Mouse (Mus musculus) CH12.LX (cell line): ENCODE results near the gene Sept9. TPM values are rescaled to one million over a fixed set of nuclear protein-coding genes. Genes with fewer than 3 reads are reported as not detected.

ENCODE experiments used
- DNase-seq: peaks from one replicate; pipeline ENCODE4 v3.0.0-alpha.2; 2013; ENCODE audit errors: extremely low read depth
- H3K27ac ChIP-seq: 2 replicates; pipeline ENCODE4 v1.5.1; 2012; ENCODE audit warnings: low read depth, mild to moderate bottlenecking, control low read depth, moderate library complexity; ENCODE audit not compliant: insufficient read depth
- H3K27me3 ChIP-seq: replicated peaks from 2 replicates; pipeline ENCODE3; 2012; ENCODE audit warnings: inconsistent platforms
- H3K36me3 ChIP-seq, 2 experiments: replicated peaks in 1 of 2; 2 replicates each; pipeline versions ENCODE3 to v1.6.1; 2012; ENCODE audit warnings: inconsistent platforms in 1 of 2, low read length in 1 of 2, mild to moderate bottlenecking in 1 of 2, mixed read lengths in 1 of 2, moderate library complexity in 1 of 2; ENCODE audit not compliant: control insufficient read depth in 1 of 2, insufficient read depth in 1 of 2
- H3K4me1 ChIP-seq, 2 experiments: 2 replicates each; pipeline ENCODE4 v1.6.1; 2012; ENCODE audit warnings: inconsistent platforms in 1 of 2, moderate library complexity in 1 of 2; ENCODE audit not compliant: insufficient read depth in 2 of 2, control insufficient read depth in 1 of 2
- H3K4me2 ChIP-seq: 2 replicates; pipeline ENCODE4 v1.6.1; 2012; ENCODE audit warnings: low read depth, mild to moderate bottlenecking, control low read depth; ENCODE audit not compliant: poor library complexity, insufficient read depth, severe bottlenecking
- H3K4me3 ChIP-seq, 3 experiments: fragments of 150-350 bp in 1 of 3; sonication (generic) in 1 of 3; replicated peaks in 1 of 3; 2 replicates each; pipeline versions ENCODE3 to v1.5.1; 2011 to 2012; ENCODE audit warnings: low read depth in 2 of 3, low read length in 2 of 3, mild to moderate bottlenecking in 2 of 3, moderate library complexity in 2 of 3, control low read depth in 1 of 3, improper control_type of control experiment in 1 of 3, inconsistent platforms in 1 of 3, mixed read lengths in 1 of 3; ENCODE audit not compliant: poor library complexity in 1 of 3
- H3K79me2 ChIP-seq: replicated peaks from 2 replicates; pipeline ENCODE4 v1.6.1; 2012; ENCODE audit warnings: mild to moderate bottlenecking, moderate library complexity; ENCODE audit not compliant: control insufficient read depth, poor library complexity, insufficient read depth, severe bottlenecking; ENCODE audit errors: extremely low read depth
- H3K9ac ChIP-seq: 2 replicates; pipeline ENCODE4 v1.6.1; 2012; ENCODE audit warnings: low read depth, mild to moderate bottlenecking, control low read depth, moderate library complexity; ENCODE audit not compliant: insufficient read depth
- H3K9me3 ChIP-seq: replicated peaks from 2 replicates; pipeline ENCODE3; 2012; ENCODE audit warnings: low read length, inconsistent platforms, mixed read lengths
- BHLHE40 ChIP-seq: IDR thresholded peaks from 2 replicates; pipeline ENCODE4 v1.6.1; 2011; ENCODE audit warnings: mild to moderate bottlenecking, low read depth, low read length, improper control_type of control experiment
- CTCF ChIP-seq, 2 experiments: IDR thresholded peaks in 1 of 2; conservative IDR thresholded peaks in 1 of 2; 2 replicates each; pipeline ENCODE4 v1.5.1; 2011 to 2012; ENCODE audit warnings: low read depth in 2 of 2, low read length in 2 of 2, improper control_type of control experiment in 1 of 2, inconsistent platforms in 1 of 2, mild to moderate bottlenecking in 1 of 2, moderate library complexity in 1 of 2
- E2F4 ChIP-seq: IDR thresholded peaks from 2 replicates; pipeline ENCODE4 v1.6.1; 2011; ENCODE audit warnings: low read depth, low read length, improper control_type of control experiment; ENCODE audit not compliant: insufficient replicate concordance
- ELF1 ChIP-seq: IDR thresholded peaks from 2 replicates; pipeline ENCODE4 v1.6.1; 2014; ENCODE audit warnings: low read depth, mild to moderate bottlenecking, inconsistent platforms, low read length, improper control_type of control experiment
- IRF4 ChIP-seq: IDR thresholded peaks from 2 replicates; pipeline ENCODE4 v1.6.1; 2014; ENCODE audit warnings: low read depth, mild to moderate bottlenecking, inconsistent platforms, low read length, improper control_type of control experiment
- KAT2A ChIP-seq: IDR thresholded peaks from 2 replicates; pipeline ENCODE4 v1.6.1; 2012; ENCODE audit warnings: low read length, improper control_type of control experiment, inconsistent platforms; ENCODE audit not compliant: insufficient replicate concordance
- MAX ChIP-seq: IDR thresholded peaks from 2 replicates; pipeline ENCODE4 v1.6.1; 2011; ENCODE audit warnings: low read length, improper control_type of control experiment
- MEF2A ChIP-seq: IDR thresholded peaks from 2 replicates; pipeline ENCODE4 v1.6.1; 2014; ENCODE audit warnings: low read depth, mild to moderate bottlenecking, inconsistent platforms, low read length, improper control_type of control experiment, borderline replicate concordance
- MYC ChIP-seq: IDR thresholded peaks from 2 replicates; pipeline ENCODE4 v1.6.1; 2011; ENCODE audit warnings: low read depth, mild to moderate bottlenecking, improper control_type of control experiment, low read length
- PAX5 ChIP-seq: IDR thresholded peaks from 2 replicates; pipeline ENCODE4 v1.6.1; 2012; ENCODE audit warnings: low read length, inconsistent platforms, mixed read lengths
- POLR2A ChIP-seq: IDR thresholded peaks from 2 replicates; pipeline ENCODE4 v1.6.1; 2011; ENCODE audit warnings: low read depth, mild to moderate bottlenecking, improper control_type of control experiment, low read length
- POLR2AphosphoS2 ChIP-seq: IDR thresholded peaks from 2 replicates; pipeline ENCODE4 v1.6.1; 2011; ENCODE audit warnings: low read depth, low read length, improper control_type of control experiment
- SIN3A ChIP-seq: IDR thresholded peaks from 2 replicates; pipeline ENCODE4 v1.6.1; 2012; ENCODE audit warnings: low read length, improper control_type of control experiment, inconsistent platforms
- SMC3 ChIP-seq: IDR thresholded peaks from 2 replicates; pipeline ENCODE4 v1.6.1; 2011; ENCODE audit warnings: low read depth, low read length, improper control_type of control experiment
- USF1 ChIP-seq: IDR thresholded peaks from 2 replicates; pipeline ENCODE4 v1.6.1; 2014; ENCODE audit warnings: low read depth, mild to moderate bottlenecking, inconsistent platforms, low read length, improper control_type of control experiment
- ZC3H11A ChIP-seq: IDR thresholded peaks from 2 replicates; pipeline ENCODE4 v1.6.1; 2012; ENCODE audit warnings: low read depth, mild to moderate bottlenecking, inconsistent platforms, low read length, improper control_type of control experiment
- ZKSCAN1 ChIP-seq: IDR thresholded peaks from 2 replicates; pipeline ENCODE4 v1.6.1; 2012; ENCODE audit warnings: low read depth, inconsistent platforms, low read length, improper control_type of control experiment, borderline replicate concordance
- ZMIZ1 ChIP-seq: IDR thresholded peaks from 2 replicates; pipeline ENCODE4 v1.6.1; 2012; ENCODE audit warnings: low read depth, mild to moderate bottlenecking, inconsistent platforms, low read length, improper control_type of control experiment
- dilution Hi-C: fragments of 300-500 bp; cut with MboI; formaldehyde crosslinking; loops from 2 replicates; pipeline ENCODE4 v1.14.3; 2020; ENCODE audit warnings: low sequenced_read_pairs; ENCODE audit not compliant: extremely low pct_unique_long_range_greater_than_20kb, extremely low pct_ligation_motif_present
- in situ Hi-C: fragments of 300-500 bp; cut with MboI; formaldehyde crosslinking; loops from 3 replicates; pipeline ENCODE4 v1.14.3; 2019; ENCODE audit warnings: low sequenced_read_pairs, low pct_ligation_motif_present, low pct_unique_long_range_greater_than_20kb, mixed read lengths
- polyA plus RNA-seq: library from polyadenylated mRNA; unstranded; fragments of >175 nt; gene quantifications from 2 replicates; pipeline ENCODE4 v1.2.1, GENCODE M21; 2012; ENCODE audit warnings: low read depth; ENCODE audit not compliant: insufficient read length
- total RNA-seq, 2 experiments: library from RNA; depleted of rRNA; stranded (reverse); fragments of 300-350 nt in 1 of 2; fragments of >200 nt in 1 of 2; gene quantifications; 2 replicates each; pipeline ENCODE4 v1.2.3; 2012 to 2014

Sept9 gene
- total and polyA plus RNA-seq, 3 experiments = 47.6 to 128 (median 110) TPM

- dilution Hi-C loops = loop anchor here (25.0 kb wide), 1 partner anchor 116 kb away; no protein-coding TSS in a partner anchor
- Histone ChIP-seq H3K4me3 (no peak overlapping the region), H3K9me3 (no peaks in the 10 kb centered on the region), H3K9ac (no peak overlapping the region)
- in situ Hi-C loops = loop anchor here (5.0 kb wide), 2 partner anchors 66 to 111 kb away; no protein-coding TSS in a partner anchor
- no peak for DNase-seq
- TF ChIP-seq ELF1 = no peak
- TF ChIP-seq ZMIZ1 = no peak
- no peak for TF ChIP-seq USF1
- no peak for TF ChIP-seq ZKSCAN1
- TF ChIP-seq MEF2A = no peak
- no peak for TF ChIP-seq KAT2A
- TF ChIP-seq PAX5 = no peak
- TF ChIP-seq ZC3H11A = no peak
- TF ChIP-seq CTCF (conservative IDR thresholded peaks at IDR 0.05 in 1 of 2, IDR thresholded peaks at IDR 0.05 in 1 of 2; ENCODE audit: low read depth in 2 of 2, low read length in 2 of 2) = no peak
- TF ChIP-seq BHLHE40 = no peak
- no peak for TF ChIP-seq POLR2AphosphoS2
- no peak for TF ChIP-seq MYC
- no peak for TF ChIP-seq POLR2A
- no peak for TF ChIP-seq SIN3A
- no peak for TF ChIP-seq SMC3
- TF ChIP-seq, all 38 proteins: peak for 0
- Histone ChIP-seq H3K27me3 (no peaks in the 10 kb centered on the region), H3K79me2 (no peaks in the 10 kb centered on the region), H3K4me1 (peaks cover 39 to 86% of the 10 kb centered on the region in 2 experiments), H3K27ac (no peak overlapping the region), H3K36me3 (no peaks in the 10 kb centered on the region), H3K4me2 (no peak overlapping the region)
Observed at GRCm38 (mm10) chr11:117245846-117246245, 46.4 kb downstream of the Sept9 start.

- in situ Hi-C loops (loop anchor here (5.0 kb wide), 2 partner anchors 66 to 111 kb away; no protein-coding TSS in a partner anchor), dilution Hi-C loops (loop anchor here (25.0 kb wide), 1 partner anchor 116 kb away; no protein-coding TSS in a partner anchor)
- Histone ChIP-seq H3K27ac (no peak overlapping the region), H3K79me2 (no peaks in the 10 kb centered on the region), H3K9me3 (no peaks in the 10 kb centered on the region), H3K4me1 (peaks cover 39 to 86% of the 10 kb centered on the region in 2 experiments), H3K4me2 (no peak overlapping the region), H3K27me3 (no peaks in the 10 kb centered on the region), H3K36me3 (no peaks in the 10 kb centered on the region), H3K4me3 (no peak overlapping the region), H3K9ac (no peak overlapping the region)
- DNase-seq = no peak
- TF ChIP-seq ZKSCAN1 (no peak), IRF4 (no peak), E2F4 (no peak), MEF2A (no peak), SIN3A (no peak), MAX (no peak)
Observed at GRCm38 (mm10) chr11:117246286-117246685, 46.8 kb downstream of the Sept9 start.
